Mouse (Mus musculus) G1E-ER4 (cell line): Measurements from ENCODE around the gene Hapln2. TPM values are rescaled to one million over a fixed set of nuclear protein-coding genes. Genes with fewer than 3 reads are reported as not detected.

Experiments used
- GATA1 ChIP-seq: IDR thresholded peaks from one replicate; pipeline ENCODE4 v1.8.0; 2012; ENCODE audit warnings: low read length, inconsistent platforms
- polyA plus RNA-seq: library from polyadenylated mRNA; stranded (reverse); fragments of >175 nt; gene quantifications from 2 replicates; pipeline ENCODE4 v1.2.3, GENCODE M21; 2012

Gene Hapln2
- polyA plus RNA-seq, 1 experiment: not detected

DNA sequence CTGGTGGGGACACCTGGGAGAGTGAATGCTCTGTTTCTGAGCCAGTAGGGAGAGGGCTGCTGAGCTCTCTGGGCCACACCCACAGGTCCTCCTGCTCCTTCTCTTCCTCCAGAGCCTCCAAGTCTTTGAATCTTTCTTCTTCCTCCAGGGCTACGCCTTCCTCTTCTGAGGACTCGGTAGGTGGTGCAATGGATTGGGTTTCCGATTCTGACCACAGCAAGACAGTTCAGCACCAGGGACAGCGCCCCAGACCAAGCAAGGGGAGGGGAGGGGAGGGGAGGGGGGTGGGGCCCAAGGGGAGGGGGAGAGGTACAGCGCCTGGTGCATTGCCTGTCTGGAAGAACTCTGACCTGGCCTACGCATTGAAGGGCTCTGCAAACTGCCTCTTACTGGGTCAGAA is 33.9 kb downstream of the Hapln2 start:
- no peak for TF ChIP-seq GATA1

DNA sequence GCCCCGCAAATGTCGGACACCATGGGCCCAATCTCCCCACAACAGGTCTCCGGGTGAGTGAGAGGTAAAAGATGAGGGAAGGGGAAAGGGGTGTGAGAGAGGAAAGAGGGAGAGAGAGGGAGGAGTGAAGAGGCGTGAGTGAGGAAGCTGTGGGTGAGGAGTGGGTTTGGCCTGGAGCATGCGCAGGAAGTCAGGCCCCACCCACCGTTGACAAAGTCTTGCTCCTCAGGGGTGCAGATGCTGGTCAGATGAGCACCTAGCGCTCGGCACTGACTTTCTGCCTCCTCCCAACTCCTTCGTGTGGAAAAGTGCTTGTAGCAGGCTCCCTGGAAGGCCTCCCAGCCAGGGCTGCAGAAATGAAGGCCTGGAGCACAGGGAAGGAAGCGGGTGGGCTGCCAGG is 37.4 kb downstream of the Hapln2 start:
- no peak for TF ChIP-seq GATA1

DNA sequence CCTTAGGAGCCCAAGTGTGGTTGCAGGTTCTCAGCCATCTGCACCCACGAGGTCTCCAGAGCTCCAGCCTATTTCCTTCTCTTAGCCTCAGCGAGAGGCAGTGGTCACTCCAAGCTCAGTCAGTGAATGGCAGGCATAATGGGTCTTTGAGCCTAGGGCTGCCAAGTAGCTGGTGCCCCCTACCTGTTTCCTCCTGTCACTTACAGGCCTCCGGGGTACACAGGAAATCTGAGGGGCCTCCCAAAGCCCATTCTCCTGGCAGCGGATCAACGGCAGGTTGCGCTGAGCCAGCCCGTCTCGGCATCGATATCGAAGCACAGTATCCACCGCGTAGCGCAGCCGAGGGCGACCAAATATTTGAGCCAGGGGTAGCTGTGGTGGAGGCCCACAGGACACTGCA is 39.3 kb downstream of the Hapln2 start:
- TF ChIP-seq GATA1: no peak

DNA sequence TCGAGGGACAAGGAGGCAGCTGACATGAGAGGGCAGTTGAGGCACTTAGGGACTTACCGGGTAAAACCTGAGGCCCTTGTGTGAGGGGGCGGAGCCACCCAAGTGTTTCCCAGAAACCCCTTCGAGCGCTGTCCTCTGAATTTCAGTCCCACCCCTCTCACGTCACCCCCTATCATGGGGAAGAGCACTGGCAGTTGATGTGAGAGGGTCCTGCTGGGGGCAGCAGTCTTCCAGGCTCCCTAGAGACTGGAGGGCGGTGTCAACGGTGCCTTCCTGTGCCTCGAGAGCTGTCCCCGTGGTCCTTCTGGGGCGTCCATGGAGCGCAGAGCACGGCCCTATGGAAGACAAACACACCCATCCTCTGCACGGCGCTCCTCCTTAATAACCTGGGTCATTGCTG is 39.8 kb downstream of the Hapln2 start:
- TF ChIP-seq GATA1: no peak

DNA sequence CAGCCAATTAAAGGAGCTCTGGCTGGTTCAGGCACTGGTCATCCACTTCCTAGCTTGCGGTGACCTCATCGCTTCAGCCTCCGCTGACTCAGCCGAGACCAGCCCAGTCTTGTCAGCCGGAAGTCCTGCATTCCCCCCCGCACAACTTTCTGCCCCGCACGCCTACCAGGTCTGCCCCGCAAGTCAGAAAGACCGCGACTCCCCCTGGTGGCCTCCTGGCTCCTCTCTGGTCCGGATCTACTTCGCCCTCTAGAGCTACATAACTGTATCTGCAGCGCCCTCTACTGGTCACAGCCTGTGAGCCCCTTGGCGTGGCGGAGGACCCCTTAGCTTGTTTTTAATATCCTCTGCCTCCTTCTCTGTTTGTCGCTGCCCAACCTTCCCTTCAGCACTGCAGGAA is 40.5 kb downstream of the Hapln2 start:
- no peak for TF ChIP-seq GATA1

DNA sequence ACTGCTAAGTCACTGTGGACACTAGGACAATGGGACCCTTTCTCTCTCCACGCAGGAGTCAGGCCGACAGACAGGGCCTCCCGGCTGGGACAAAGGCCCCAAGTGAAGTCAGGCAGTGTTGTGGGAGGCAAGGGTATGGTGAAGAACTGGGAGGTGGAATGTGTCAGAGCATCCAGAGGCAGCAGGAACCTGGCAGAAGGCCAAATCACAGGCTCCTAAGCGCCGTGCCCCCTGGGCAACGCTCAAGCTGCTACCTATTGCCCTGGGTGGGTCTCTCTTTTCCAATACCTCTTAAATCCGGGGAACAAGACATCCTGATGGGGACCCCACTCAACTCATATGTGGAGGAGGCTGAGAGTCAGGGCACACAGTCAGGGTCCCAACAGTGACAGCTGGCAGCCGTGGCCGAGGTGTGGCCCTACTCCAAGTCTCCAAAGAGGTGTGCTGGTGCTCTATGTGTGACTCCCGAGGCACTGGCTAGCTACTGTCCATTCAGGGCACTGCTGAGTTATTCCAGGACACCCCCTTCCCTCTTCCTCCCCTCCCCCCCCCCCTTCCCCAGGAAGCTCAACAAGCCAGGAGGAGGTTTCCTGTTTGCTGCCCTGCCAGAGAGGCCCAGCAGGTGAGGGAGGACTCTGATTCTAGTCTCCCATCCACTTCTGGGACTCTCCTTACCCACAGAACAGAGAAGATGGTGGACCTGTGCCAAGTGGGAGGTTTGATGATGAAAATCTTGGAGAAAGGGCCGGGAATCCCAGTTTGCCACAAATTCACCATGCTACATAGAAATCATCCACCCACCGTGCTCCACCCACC is 41.7 kb downstream of the Hapln2 start:
- TF ChIP-seq GATA1: no peak

DNA sequence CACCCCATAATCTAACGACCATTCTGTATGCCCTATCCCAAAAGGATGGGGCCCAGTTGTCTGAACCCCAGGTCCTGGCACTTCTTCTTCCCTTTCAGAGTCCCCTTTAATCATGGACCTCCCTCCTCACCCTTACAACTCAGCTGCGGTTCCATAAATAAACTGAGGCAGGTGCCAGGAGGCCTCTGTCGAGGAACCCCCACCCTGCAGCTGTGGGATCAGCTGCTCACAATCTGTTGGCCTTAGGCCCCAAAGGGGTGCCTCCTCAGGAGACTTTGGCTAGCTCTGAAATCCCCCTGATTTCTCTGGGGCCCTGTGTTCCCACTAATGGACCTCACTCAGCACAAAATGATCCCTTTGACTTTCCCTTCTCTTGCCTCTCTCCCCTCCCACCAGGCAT is 43.3 kb downstream of the Hapln2 start:
- TF ChIP-seq GATA1: no peak

DNA sequence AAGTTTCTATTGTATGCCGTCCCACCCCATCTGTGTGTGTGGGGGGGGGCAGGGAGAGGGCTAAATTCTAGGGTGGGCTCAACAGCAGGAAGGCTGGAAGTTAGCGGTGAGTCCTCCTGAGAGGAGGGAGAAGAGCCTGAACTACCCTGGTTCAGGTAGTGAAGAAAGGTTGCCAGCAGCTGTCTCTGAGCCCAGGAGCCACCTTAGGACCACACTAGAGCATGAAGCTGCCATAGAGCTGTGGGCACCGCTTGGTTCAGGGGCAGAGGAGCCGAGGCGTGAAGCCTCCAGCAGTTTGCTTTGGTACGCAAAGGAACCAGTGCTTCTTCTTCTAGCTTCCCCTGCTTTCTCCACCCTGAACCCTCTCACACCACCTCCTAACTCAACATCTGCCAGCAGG is 43.8 kb downstream of the Hapln2 start:
- TF ChIP-seq GATA1: no peak

DNA sequence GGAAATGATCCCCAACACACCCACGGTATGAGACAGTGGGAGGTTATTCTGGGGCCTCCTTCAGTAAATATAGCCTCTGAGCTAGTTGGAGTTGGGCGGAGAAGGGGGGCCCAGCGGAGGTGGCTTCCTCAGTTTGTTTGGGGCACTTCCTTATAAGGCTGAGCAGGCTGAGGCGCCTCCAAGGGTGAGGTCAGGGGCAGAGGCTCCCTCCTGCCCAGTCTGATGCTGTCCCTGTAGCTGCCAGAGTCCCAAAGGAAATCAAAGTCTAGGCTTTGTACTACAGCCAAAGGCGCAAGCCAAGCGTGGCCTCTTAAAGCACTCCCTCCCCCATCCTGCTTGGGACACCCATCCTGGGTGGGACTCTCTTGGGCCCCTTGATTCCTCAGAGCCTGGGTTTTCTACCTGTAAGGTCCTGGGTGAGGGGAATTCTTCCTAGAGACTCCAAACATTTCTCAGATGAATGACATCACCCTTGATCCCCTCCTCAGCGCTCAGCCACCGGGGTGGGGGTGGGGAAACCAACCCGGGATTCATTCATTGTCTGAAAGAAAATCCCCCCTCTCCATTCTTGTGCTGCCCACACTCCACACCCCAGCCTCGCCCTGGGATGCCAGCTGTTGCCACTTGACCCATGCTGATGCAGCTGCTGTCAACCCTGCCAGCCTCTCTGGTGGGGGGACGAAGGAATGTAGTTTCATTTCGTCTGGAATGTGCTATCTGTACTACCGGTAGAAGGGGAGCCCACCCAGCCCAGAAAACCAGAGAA is 44.4 kb downstream of the Hapln2 start:
- no peak for TF ChIP-seq GATA1

DNA sequence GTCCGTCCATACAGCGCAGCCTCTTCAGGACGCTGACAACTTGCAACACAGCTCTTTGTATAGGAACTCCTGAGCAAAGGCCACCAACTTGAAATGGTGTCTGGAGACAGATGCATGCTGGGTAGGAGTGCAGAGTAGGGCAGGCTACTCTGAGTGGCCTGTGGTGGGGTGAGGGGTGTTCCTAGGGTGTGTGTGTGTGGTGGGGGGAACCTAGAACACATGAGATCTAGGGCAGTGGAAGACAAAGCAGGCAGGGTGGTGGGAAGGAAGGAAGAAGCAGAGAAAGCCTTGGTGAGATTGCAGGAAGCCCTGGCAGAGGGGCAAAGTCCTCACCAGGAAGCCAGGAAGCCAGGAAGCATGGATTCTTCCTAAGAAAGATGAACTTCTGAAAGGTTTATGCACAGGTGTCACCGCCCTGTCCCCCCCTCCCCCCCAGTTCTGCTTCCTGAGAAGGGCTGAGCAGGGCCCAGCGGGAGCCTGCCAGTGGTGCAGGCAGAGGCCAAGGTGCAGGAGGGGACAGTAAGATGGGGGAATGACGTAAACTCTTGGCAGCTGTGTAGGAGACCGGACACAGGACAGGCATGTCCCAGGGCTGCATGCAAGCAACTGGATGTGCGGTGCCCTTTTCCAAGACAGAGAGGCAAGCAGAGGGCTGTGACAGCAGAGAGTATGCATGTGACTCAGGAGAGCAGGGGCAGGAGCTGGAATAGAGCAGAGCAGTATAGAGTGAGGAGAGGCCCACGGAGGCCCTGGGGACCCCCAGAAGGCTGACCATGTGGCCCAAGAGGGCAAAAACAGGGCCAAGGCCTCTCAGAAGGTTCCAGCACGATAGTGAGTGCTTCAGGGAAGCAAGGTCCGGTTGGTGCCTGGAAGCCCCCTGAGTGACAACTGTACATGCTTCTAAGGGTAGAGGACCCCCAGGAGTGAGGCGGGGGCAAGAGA is 45.2 kb downstream of the Hapln2 start:
- TF ChIP-seq GATA1: no peak

DNA sequence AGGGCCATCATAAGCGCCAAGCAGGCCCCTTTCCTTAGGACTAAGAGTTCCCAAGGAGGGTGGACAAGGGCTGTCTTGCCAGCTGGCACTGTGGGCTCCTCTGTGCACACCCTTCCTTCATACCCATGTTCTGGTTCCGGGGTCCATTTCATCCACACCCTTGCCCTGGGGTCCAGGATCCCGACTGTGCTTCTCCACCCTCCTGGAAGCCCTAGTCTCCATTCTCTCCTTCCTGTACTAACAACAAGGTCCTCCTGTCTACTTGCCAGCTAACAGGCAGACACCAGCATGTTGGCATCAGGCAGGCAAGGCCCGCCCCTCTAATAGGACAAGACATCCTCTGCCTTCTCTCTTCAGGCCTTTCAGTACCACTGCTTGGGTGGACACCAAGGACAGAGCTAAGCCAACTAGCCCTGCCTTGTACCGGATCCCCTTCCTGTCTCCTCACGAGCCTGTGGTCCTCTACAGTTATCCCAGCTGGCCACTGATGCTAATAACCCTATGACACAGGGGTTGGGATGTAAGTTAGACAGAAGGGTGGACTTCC is 46.1 kb downstream of the Hapln2 start:
- no peak for TF ChIP-seq GATA1

DNA sequence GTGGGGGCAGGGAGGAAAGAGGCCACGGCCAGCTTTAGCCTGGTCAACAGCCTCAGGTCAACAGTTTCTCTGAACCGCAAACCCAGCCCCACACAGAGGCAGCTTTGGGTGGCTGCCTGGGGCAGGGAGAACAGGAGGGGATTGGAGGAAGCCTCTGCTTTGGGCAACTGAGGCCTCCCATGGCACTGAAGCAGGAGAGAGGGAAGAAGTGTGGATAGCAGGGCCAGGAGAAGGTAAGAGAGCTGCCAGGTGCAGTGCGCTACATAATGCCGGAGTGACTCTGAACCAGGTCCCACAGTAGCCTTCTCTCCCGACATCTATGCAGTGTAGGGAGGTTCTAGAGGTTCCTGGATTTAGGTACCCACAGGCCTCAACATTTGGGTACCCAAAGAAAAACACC is 46.7 kb downstream of the Hapln2 start:
- no peak for TF ChIP-seq GATA1

DNA sequence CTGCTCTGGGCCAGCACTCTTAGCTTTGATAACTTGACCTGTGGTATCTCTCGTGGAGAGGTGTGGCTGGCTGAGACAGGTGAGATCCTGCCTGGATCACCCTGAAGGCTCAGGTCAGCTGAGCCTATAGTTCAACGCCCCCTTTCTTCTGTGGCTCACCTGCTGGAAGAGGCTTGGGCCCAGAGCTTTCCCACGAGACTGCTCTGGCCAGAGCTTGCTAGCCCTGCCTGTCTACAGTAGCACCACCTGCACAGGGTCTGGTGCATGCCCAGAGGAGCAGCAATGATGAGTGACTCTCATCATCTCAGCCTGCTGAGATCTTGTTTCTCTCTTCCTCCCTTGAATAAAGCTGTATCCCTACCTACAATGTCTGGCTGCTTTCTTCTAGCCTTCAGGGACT is 47.3 kb downstream of the Hapln2 start:
- TF ChIP-seq GATA1: no peak

DNA sequence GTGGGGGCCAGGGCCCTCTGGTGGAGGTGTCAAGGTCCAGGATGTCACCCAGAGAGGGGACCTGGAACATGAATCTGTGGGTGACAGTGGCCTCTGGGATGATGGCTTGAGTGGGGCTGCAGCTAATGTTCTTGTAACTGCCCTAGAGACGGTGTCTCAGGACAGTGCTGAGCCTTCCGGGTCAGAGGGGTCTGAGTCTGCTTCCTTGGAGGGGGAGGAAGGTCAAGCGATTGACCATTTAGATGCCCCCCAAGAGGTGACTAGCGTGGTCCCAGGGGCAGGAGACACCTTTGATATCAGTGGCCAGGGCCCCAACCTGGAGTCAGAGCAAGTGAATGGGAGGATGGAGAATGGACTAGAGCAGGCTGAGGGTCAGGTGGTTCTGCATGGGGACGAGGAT is 47.9 kb downstream of the Hapln2 start:
- TF ChIP-seq GATA1: no peak

DNA sequence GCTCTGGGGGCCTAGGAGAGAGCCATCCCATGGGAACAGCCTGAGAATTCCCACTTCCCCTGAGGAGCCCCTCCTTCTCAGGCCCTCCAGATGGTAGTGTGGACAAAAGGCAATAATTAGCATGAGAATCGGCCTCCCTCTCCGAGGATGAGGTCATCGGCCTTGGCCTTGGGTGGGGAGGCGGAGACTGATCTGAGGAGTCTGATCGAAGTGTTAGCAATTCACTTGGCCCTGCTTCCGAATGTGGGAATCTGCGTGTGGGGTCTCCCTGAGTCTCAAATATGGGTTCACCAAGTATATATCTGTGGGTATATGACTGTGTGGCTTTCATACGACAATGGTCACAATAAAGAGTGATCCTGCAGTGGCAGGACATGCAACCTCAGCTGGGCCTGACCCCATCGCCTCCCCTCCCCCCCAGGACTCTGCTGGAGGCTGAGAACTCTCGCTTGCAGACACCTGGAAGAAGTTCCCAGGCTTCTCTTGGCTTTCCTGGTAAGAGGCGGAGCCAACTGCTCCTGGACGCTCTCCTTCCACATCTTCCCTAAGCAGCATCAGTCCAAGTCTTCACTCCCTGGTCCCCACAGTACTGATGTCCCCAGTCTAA is 52.9 kb downstream of the Hapln2 start:
- no peak for TF ChIP-seq GATA1
